Mouse (Mus musculus): ENCODE results near the gene Gast.

DNA sequence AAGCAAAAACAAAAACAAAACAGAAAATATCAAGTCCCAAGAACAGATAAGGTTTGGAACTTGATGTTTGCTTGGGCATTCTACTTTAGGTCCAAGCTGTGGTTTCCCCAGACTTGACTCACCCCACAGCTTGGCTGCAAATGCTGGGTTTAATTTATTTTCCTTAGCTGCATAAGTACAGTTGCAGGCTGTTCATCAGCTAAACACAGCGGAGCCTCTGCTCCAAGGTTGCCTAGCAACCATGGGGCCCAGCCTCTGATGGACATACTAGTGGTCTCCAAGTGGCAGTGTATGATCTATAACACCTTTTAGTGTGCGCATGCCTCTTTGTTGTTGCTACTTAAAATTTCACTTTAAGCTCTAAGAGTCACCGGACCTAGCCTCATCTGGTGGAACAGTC, 1.5 kb downstream of the Gast start:
- TF ChIP-seq CTCF (IDR thresholded peaks at IDR 0.05; ENCODE audit: low read depth) (no peak), EP300 (IDR thresholded peaks at IDR 0.05; ENCODE audit: low read depth) (no peak)
